Mouse (Mus musculus): ENCODE data around the gene Olfr704. TPM values are rescaled to one million over a fixed set of nuclear protein-coding genes. Genes with fewer than 3 reads are reported as not detected.
"Not testable (repeated sequence)": the region's sequence is repeated elsewhere in the genome, so short reads cannot be mapped to it uniquely, and the experiment has no call there.

The Olfr704 gene
- total and polyA plus RNA-seq, 2 experiments from 2014 or later: not detected

DNA sequence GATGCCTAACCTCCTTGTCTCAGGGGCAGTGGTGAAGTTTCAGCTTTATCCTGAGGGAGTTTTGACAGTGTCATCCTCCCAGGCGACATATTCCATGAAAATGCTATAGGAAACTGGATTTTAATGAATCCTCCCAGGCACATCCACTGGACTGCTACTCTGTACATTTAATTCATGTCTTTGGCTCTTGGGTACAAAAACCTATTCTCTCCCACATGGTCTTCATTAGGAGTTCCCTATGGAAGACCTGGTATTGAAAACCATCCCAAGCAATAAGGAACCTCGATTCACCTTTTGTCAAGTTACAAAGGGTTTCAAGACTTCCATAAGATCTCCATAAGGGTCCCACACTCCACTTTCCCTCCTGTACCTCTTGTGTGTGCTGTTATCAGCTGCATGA is 25.1 kb downstream of the Olfr704 start, which contains the start of gene Olfr706:
Olfr706 (minus strand) TSS at position 101 of the 400 bp plus-strand sequence.
- H3K4me3 ChIP-seq (ENCODE audit: low read depth, low read length): no peak within 1 kb of the TSS

GRCm38 (mm10) chr7:106901141-106901540 is 38.2 kb downstream of the Olfr704 start, which contains the start of gene Olfr707:
TSS of gene Olfr707 (minus strand) at chr7:106901241.
- 88% methylated on average over 3 of the region's 3 CpGs for WGBS

More for the DNA sequence above, 25.1 kb downstream of the Olfr704 start, which contains the start of gene Olfr706:
- 88% methylated on average over 2 of the region's 2 CpGs for WGBS
- Histone ChIP-seq H3K4me2 (ENCODE audit: low read depth) (no peak within 1 kb of the TSS), H3K27me3 (ENCODE audit: insufficient read depth, low read length) (no peaks in the 10 kb centered on the region), H3K9ac (no peak within 1 kb of the TSS), H3K36me3 (ENCODE audit: insufficient read depth) (no peaks in the 10 kb centered on the region), H3K27ac (ENCODE audit: low read depth, low read length) (no peak within 1 kb of the TSS), H3K9me3 (ENCODE audit: low read length) (no peaks in the 10 kb centered on the region), H3K4me1 (ENCODE audit: insufficient read depth) (no peaks in the 10 kb centered on the region)
- TF ChIP-seq CTCF (IDR thresholded peaks at IDR 0.05; ENCODE audit: low read depth): no peak
- DNase-seq: no peak
- ATAC-seq: no peak

GRCm38 (mm10) chr7:106907676-106908075 is 44.7 kb downstream of the Olfr704 start, which contains the start of gene Olfr1532-ps1:
TSS of gene Olfr1532-ps1 (plus strand) at chr7:106908001.
- H3K36me3 ChIP-seq (ENCODE audit: insufficient read depth): no peaks in the 10 kb centered on the region
- H3K4me3 ChIP-seq (ENCODE audit: low read depth, low read length): no peak within 1 kb of the TSS
- no peak within 1 kb of the TSS for H3K27ac ChIP-seq (ENCODE audit: low read depth, low read length)
- TF ChIP-seq CTCF (IDR thresholded peaks at IDR 0.05; ENCODE audit: low read depth): no peak
- H3K4me2 ChIP-seq (ENCODE audit: low read depth): no peak within 1 kb of the TSS
- H3K9ac ChIP-seq: no peak within 1 kb of the TSS
- ATAC-seq (no peak), DNase-seq (no peak)
- no peaks in the 10 kb centered on the region for H3K27me3 ChIP-seq (ENCODE audit: insufficient read depth, low read length)
- 66% methylated on average over 2 of the region's 2 CpGs for WGBS
- no peaks in the 10 kb centered on the region for H3K9me3 ChIP-seq (ENCODE audit: low read length)
- H3K4me1 ChIP-seq (ENCODE audit: insufficient read depth): no peaks in the 10 kb centered on the region

More at GRCm38 (mm10) chr7:106901141-106901540, 38.2 kb downstream of the Olfr704 start, which contains the start of gene Olfr707:
- not testable (repeated sequence) for ATAC-seq; H3K4me1 ChIP-seq (ENCODE audit: insufficient read depth); H3K36me3 ChIP-seq (ENCODE audit: insufficient read depth); H3K4me3 ChIP-seq (ENCODE audit: low read depth, low read length); DNase-seq; H3K27ac ChIP-seq (ENCODE audit: low read depth, low read length); H3K9me3 ChIP-seq (ENCODE audit: low read length); H3K4me2 ChIP-seq (ENCODE audit: low read depth); H3K9ac ChIP-seq; H3K27me3 ChIP-seq (ENCODE audit: insufficient read depth, low read length)

Other genes starting within 250 kb of the Olfr704 start
- gene Olfr693, start 182.6 kb upstream of the Olfr704 start, total RNA-seq (2014; rRNA removed): 0.08 TPM in 1 of 2 replicates, not detected in the other
- not detected in 2 replicates for gene Olfr693, start 182.6 kb upstream of the Olfr704 start, polyA plus RNA-seq (2015; fragmentation: Nextera tagmentation; extraction: Ambion mirVana)
- not detected in 2 replicates for gene Olfr694, start 171.4 kb upstream of the Olfr704 start, total RNA-seq (2014; rRNA removed)
- gene Olfr694, start 171.4 kb upstream of the Olfr704 start, polyA plus RNA-seq (2015; fragmentation: Nextera tagmentation; extraction: Ambion mirVana): not detected in 2 replicates
- gene Olfr695, start 146.8 kb upstream of the Olfr704 start, total RNA-seq (2014; rRNA removed): not detected in 2 replicates
- gene Olfr695, start 146.8 kb upstream of the Olfr704 start, polyA plus RNA-seq (2015; fragmentation: Nextera tagmentation; extraction: Ambion mirVana): not detected in 2 replicates
- gene Olfr697, start 120.7 kb upstream of the Olfr704 start, total RNA-seq (2014; rRNA removed): not detected in 2 replicates
- not detected in 2 replicates for gene Olfr697, start 120.7 kb upstream of the Olfr704 start, polyA plus RNA-seq (2015; fragmentation: Nextera tagmentation; extraction: Ambion mirVana)
- gene Olfr698, start 107.8 kb upstream of the Olfr704 start, total RNA-seq (2014; rRNA removed): not detected in 2 replicates
- not detected in 2 replicates for gene Olfr698, start 107.8 kb upstream of the Olfr704 start, polyA plus RNA-seq (2015; fragmentation: Nextera tagmentation; extraction: Ambion mirVana)
- not detected in 2 replicates for gene Olfr699, start 70.0 kb upstream of the Olfr704 start, total RNA-seq (2014; rRNA removed)
- gene Olfr699, start 70.0 kb upstream of the Olfr704 start, polyA plus RNA-seq (2015; fragmentation: Nextera tagmentation; extraction: Ambion mirVana): not detected in 2 replicates
- not detected in 2 replicates for gene Olfr700, start 54.4 kb upstream of the Olfr704 start, total RNA-seq (2014; rRNA removed)
- gene Olfr700, start 54.4 kb upstream of the Olfr704 start, polyA plus RNA-seq (2015; fragmentation: Nextera tagmentation; extraction: Ambion mirVana): not detected in 2 replicates
- not detected in 2 replicates for gene Olfr701, start 49.1 kb upstream of the Olfr704 start, total RNA-seq (2014; rRNA removed)
- not detected in 2 replicates for gene Olfr701, start 49.1 kb upstream of the Olfr704 start, polyA plus RNA-seq (2015; fragmentation: Nextera tagmentation; extraction: Ambion mirVana)
- gene Olfr702, start 29.3 kb upstream of the Olfr704 start, total RNA-seq (2014; rRNA removed): not detected in 2 replicates
- gene Olfr702, start 29.3 kb upstream of the Olfr704 start, polyA plus RNA-seq (2015; fragmentation: Nextera tagmentation; extraction: Ambion mirVana): not detected in 2 replicates
- gene Olfr703, start 19.8 kb upstream of the Olfr704 start, total RNA-seq (2014; rRNA removed): not detected in 2 replicates
- gene Olfr703, start 19.8 kb upstream of the Olfr704 start, polyA plus RNA-seq (2015; fragmentation: Nextera tagmentation; extraction: Ambion mirVana): not detected in 2 replicates
- gene Olfr705, start 13.7 kb downstream of the Olfr704 start, total RNA-seq (2014; rRNA removed): not detected in 2 replicates
- not detected in 2 replicates for gene Olfr705, start 13.7 kb downstream of the Olfr704 start, polyA plus RNA-seq (2015; fragmentation: Nextera tagmentation; extraction: Ambion mirVana)
- not detected in 2 replicates for gene Olfr706, start 25.0 kb downstream of the Olfr704 start, total RNA-seq (2014; rRNA removed)
- not detected in 2 replicates for gene Olfr706, start 25.0 kb downstream of the Olfr704 start, polyA plus RNA-seq (2015; fragmentation: Nextera tagmentation; extraction: Ambion mirVana)
- not detected in 2 replicates for gene Olfr707, start 38.1 kb downstream of the Olfr704 start, total RNA-seq (2014; rRNA removed)
- not detected in 2 replicates for gene Olfr707, start 38.1 kb downstream of the Olfr704 start, polyA plus RNA-seq (2015; fragmentation: Nextera tagmentation; extraction: Ambion mirVana)
- gene Olfr1532-ps1, start 44.8 kb downstream of the Olfr704 start, total RNA-seq (2014; rRNA removed): not detected in 2 replicates
- gene Olfr1532-ps1, start 44.8 kb downstream of the Olfr704 start, polyA plus RNA-seq (2015; fragmentation: Nextera tagmentation; extraction: Ambion mirVana): not detected in 2 replicates
- gene Olfr709-ps1, start 69.0 kb downstream of the Olfr704 start, total RNA-seq (2014; rRNA removed): not detected in 2 replicates
- gene Olfr709-ps1, start 69.0 kb downstream of the Olfr704 start, polyA plus RNA-seq (2015; fragmentation: Nextera tagmentation; extraction: Ambion mirVana): not detected in 2 replicates
- gene Olfr710, start 85.1 kb downstream of the Olfr704 start, total RNA-seq (2014; rRNA removed): not detected in 2 replicates
- gene Olfr710, start 85.1 kb downstream of the Olfr704 start, polyA plus RNA-seq (2015; fragmentation: Nextera tagmentation; extraction: Ambion mirVana): not detected in 2 replicates
- not detected in 2 replicates for gene Olfr6, start 100.8 kb downstream of the Olfr704 start, total RNA-seq (2014; rRNA removed)
- gene Olfr6, start 100.8 kb downstream of the Olfr704 start, polyA plus RNA-seq (2015; fragmentation: Nextera tagmentation; extraction: Ambion mirVana): not detected in 2 replicates
- gene Olfr711, start 112.3 kb downstream of the Olfr704 start, total RNA-seq (2014; rRNA removed): not detected in 2 replicates
- gene Olfr711, start 112.3 kb downstream of the Olfr704 start, polyA plus RNA-seq (2015; fragmentation: Nextera tagmentation; extraction: Ambion mirVana): not detected in 2 replicates
- gene Olfr2, start 142.9 kb downstream of the Olfr704 start, total RNA-seq (2014; rRNA removed): not detected in 2 replicates
- gene Olfr2, start 142.9 kb downstream of the Olfr704 start, polyA plus RNA-seq (2015; fragmentation: Nextera tagmentation; extraction: Ambion mirVana): not detected in 2 replicates
- not detected in 2 replicates for gene Olfr713, start 168.0 kb downstream of the Olfr704 start, total RNA-seq (2014; rRNA removed)
- not detected in 2 replicates for gene Olfr713, start 168.0 kb downstream of the Olfr704 start, polyA plus RNA-seq (2015; fragmentation: Nextera tagmentation; extraction: Ambion mirVana)
- not detected in 2 replicates for gene Olfr714, start 207.8 kb downstream of the Olfr704 start, total RNA-seq (2014; rRNA removed)
- not detected in 2 replicates for gene Olfr714, start 207.8 kb downstream of the Olfr704 start, polyA plus RNA-seq (2015; fragmentation: Nextera tagmentation; extraction: Ambion mirVana)
- gene Olfr17, start 230.0 kb downstream of the Olfr704 start, total RNA-seq (2014; rRNA removed): not detected in 2 replicates
- not detected in 2 replicates for gene Olfr17, start 230.0 kb downstream of the Olfr704 start, polyA plus RNA-seq (2015; fragmentation: Nextera tagmentation; extraction: Ambion mirVana)
- not detected in 2 replicates for gene Olfr715b, start 247.2 kb downstream of the Olfr704 start, total RNA-seq (2014; rRNA removed)
- gene Olfr715b, start 247.2 kb downstream of the Olfr704 start, polyA plus RNA-seq (2015; fragmentation: Nextera tagmentation; extraction: Ambion mirVana): not detected in 2 replicates